Mouse (Mus musculus): ENCODE data around the gene Nprl3. TPM values are rescaled to one million over a fixed set of nuclear protein-coding genes. Genes with fewer than 3 reads are reported as not detected.

Nprl3 gene
- polyA plus RNA-seq, 1 experiment from 2014 or later, result 41.2 TPM

DNA sequence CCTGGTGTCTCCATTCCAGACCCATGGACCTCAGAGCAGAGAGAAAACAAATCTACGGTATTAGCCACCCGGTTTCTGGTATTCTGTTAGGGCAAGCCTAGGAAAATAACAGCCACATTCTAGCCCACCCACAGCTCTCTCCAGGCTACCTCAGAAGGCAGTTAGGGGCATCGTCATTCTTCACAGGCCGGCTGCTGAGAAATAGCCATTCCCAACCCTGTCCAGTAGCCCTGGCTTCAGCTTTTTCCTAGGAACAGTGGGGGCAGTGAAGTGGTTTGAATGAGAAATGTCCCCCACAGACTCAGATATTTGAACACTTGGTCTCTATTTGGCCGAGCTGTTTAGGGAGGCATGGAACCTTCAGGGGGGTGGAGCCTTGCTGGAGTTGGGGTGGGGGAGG, 78.1 kb downstream of the Nprl3 start:
- no peak overlapping the region for H3K4me2 ChIP-seq (replicated peaks)
- H3K4me1 ChIP-seq, result no peaks in the 10 kb centered on the region
- WGBS, result 71% methylated on average over 5 of the region's 5 CpGs
- H3K9ac ChIP-seq, result no peak overlapping the region
- no peaks in the 10 kb centered on the region for H3K27me3 ChIP-seq
- no peaks in the 10 kb centered on the region for H3K9me3 ChIP-seq (replicated peaks)
- no peaks in the 10 kb centered on the region for H3K36me3 ChIP-seq
- no peak for ATAC-seq (ENCODE audit: insufficient number of reproducible peaks, low FRiP score, low TSS enrichment, low read depth)
- no peak overlapping the region for H3K4me3 ChIP-seq (replicated peaks)
- no peak overlapping the region for H3K27ac ChIP-seq (replicated peaks)

- Histone ChIP-seq H3K9ac (no peak overlapping the region), H3K4me1 (no peaks in the 10 kb centered on the region), H3K27ac (replicated peaks) (no peak overlapping the region), H3K27me3 (no peaks in the 10 kb centered on the region), H3K4me3 (replicated peaks) (no peak overlapping the region), H3K9me3 (replicated peaks) (no peaks in the 10 kb centered on the region), H3K4me2 (replicated peaks) (no peak overlapping the region), H3K36me3 (no peaks in the 10 kb centered on the region)
- WGBS, result 83% methylated on average over 12 of the region's 12 CpGs
- no peak for ATAC-seq (ENCODE audit: insufficient number of reproducible peaks, low FRiP score, low TSS enrichment, low read depth)
These were observed 78.6 kb downstream of the Nprl3 start for GRCm38 (mm10) chr11:32188881-32189280.

DNA sequence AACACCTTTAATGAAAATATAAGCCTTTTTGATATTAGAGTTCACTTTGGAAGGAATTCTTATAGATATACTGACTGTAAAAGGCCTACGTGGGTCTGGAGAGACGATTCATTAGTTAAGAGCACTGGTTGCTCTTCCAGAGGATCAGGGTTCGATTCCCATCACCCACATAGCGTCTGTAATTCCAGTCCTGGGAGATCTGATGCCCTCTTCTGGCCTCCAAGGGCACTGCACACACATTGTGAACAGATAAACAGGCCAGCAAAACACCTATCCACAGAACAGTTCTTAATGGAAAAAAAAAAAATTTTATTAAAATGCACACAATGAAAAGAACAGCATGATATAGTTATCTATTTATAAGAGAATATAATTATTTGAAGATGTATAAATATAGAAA, 80.3 kb downstream of the Nprl3 start:
- H3K36me3 ChIP-seq, result no peaks in the 10 kb centered on the region
- H3K9me3 ChIP-seq (replicated peaks), result no peaks in the 10 kb centered on the region
- no peaks in the 10 kb centered on the region for H3K27me3 ChIP-seq
- no peaks in the 10 kb centered on the region for H3K4me1 ChIP-seq
- H3K27ac ChIP-seq (replicated peaks), result no peak overlapping the region
- no peak overlapping the region for H3K9ac ChIP-seq
- 85% methylated on average over 4 of the region's 4 CpGs for WGBS
- no peak overlapping the region for H3K4me3 ChIP-seq (replicated peaks)
- H3K4me2 ChIP-seq (replicated peaks), result no peak overlapping the region
- no peak for ATAC-seq (ENCODE audit: insufficient number of reproducible peaks, low FRiP score, low TSS enrichment, low read depth)

- no peak for ATAC-seq (ENCODE audit: insufficient number of reproducible peaks, low FRiP score, low TSS enrichment, low read depth)
These were observed 81.5 kb downstream of the Nprl3 start for GRCm38 (mm10) chr11:32186031-32186430.

DNA sequence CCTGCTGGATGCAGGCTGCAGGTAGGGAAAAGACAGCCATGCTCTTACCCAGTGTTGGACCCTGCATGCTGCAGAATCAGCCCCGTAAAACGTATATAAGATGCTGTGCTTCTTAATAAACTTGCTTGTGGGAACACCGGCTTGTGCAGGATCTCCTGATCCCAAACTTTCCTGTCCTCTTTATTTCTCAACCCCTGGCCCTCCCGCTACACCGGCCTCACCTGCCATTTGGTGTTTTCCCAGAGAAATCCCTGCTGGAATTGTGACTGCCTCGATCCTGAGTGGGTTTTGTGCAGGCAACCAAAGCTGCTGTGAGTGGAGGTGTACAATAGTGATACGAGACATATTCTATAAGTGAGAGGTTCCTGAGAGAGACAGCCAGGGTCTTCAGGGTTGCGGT, 83.0 kb downstream of the Nprl3 start:
- no peaks in the 10 kb centered on the region for H3K27me3 ChIP-seq

More at GRCm38 (mm10) chr11:32186031-32186430, 81.5 kb downstream of the Nprl3 start:
- Histone ChIP-seq H3K4me3 (replicated peaks) (no peak overlapping the region), H3K9me3 (replicated peaks) (no peaks in the 10 kb centered on the region), H3K27me3 (no peaks in the 10 kb centered on the region), H3K4me2 (replicated peaks) (no peak overlapping the region), H3K9ac (no peak overlapping the region), H3K36me3 (no peaks in the 10 kb centered on the region), H3K4me1 (no peaks in the 10 kb centered on the region), H3K27ac (replicated peaks) (no peak overlapping the region)
- 68% methylated on average over 3 of the region's 3 CpGs for WGBS

DNA sequence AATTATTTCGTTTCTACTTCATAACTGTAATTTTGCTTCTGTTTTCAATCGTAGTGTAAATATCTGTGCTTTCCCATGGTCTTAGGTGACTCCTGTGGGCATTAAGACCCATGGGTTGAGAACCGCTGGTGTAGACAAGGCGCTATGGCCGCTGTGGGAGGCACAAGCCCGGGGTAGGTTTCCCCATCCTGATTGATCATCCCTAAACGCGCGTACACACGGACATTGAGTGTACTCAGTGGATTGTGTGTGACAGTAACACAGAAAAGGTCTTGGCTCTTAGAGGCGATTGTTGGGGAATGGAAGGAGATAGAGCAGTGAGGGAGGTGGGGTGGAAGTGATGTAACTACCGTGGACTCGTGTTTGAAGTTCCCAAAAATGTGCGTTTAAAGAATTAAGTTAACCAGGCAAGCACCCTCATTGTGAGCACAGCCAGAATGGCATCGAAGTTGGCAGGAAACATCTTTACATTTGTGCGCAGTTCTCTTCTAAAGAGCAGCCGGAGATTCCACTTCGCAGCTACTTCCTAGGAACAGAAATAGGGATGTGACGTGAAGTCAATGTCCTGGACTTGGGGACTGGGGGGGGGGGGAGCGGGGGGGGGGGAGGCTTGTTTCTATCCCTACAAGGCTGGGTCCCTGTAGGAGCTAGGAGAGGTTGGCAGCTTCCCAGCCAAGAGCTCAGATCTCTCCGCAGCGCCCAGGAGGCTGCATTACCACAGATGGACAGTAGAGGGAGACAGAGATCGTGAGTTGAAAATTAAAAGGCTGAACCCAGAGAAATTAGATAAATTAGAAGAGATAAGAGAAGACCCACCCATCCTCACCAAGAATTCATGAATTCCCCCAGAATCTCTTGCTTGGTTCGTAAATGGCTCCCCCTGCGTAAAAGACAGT, 85.3 kb downstream of the Nprl3 start:
- Histone ChIP-seq H3K27me3 (no peaks in the 10 kb centered on the region), H3K4me2 (replicated peaks) (no peak overlapping the region), H3K9me3 (replicated peaks) (no peaks in the 10 kb centered on the region), H3K36me3 (no peaks in the 10 kb centered on the region), H3K4me1 (no peaks in the 10 kb centered on the region), H3K27ac (replicated peaks) (no peak overlapping the region), H3K4me3 (replicated peaks) (no peak overlapping the region), H3K9ac (no peak overlapping the region)
- no peak for ATAC-seq (ENCODE audit: insufficient number of reproducible peaks, low FRiP score, low TSS enrichment, low read depth)
- 47% methylated on average over 24 of the region's 25 CpGs for WGBS

More for the DNA sequence above, 83.0 kb downstream of the Nprl3 start:
- no peak for ATAC-seq (ENCODE audit: insufficient number of reproducible peaks, low FRiP score, low TSS enrichment, low read depth)
- no peaks in the 10 kb centered on the region for H3K36me3 ChIP-seq
- no peak overlapping the region for H3K4me3 ChIP-seq (replicated peaks)
- WGBS, result 88% methylated on average over 8 of the region's 8 CpGs
- no peaks in the 10 kb centered on the region for H3K4me1 ChIP-seq
- H3K9ac ChIP-seq, result no peak overlapping the region
- no peak overlapping the region for H3K4me2 ChIP-seq (replicated peaks)
- no peaks in the 10 kb centered on the region for H3K9me3 ChIP-seq (replicated peaks)
- H3K27ac ChIP-seq (replicated peaks), result no peak overlapping the region

DNA sequence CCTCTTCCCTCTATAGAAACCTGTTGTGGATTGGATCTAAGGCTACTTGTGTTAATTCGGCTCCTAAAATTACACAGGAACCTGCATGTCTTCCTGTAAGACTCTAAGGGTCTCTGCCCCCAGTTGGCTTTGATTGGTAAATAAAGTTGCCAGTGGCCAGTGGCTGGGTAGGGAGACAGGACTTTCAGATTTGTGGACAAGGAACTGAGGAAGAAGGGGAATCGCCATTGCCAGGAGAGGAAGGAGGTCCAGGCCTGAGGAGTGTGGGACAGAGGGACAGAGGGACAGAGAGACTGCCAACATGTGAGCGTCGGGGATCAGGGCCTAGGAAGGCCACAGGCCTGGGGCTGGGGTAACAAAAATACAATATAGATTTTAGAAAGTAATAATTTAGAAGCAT, 86.3 kb downstream of the Nprl3 start:
- no peak overlapping the region for H3K9ac ChIP-seq
- no peak overlapping the region for H3K4me3 ChIP-seq (replicated peaks)
- no peaks in the 10 kb centered on the region for H3K9me3 ChIP-seq (replicated peaks)
- 81% methylated on average over 4 of the region's 4 CpGs for WGBS
- no peaks in the 10 kb centered on the region for H3K4me1 ChIP-seq
- no peaks in the 10 kb centered on the region for H3K36me3 ChIP-seq
- no peak overlapping the region for H3K4me2 ChIP-seq (replicated peaks)
- ATAC-seq (ENCODE audit: insufficient number of reproducible peaks, low FRiP score, low TSS enrichment, low read depth), result no peak
- H3K27me3 ChIP-seq, result no peaks in the 10 kb centered on the region
- H3K27ac ChIP-seq (replicated peaks), result no peak overlapping the region

DNA sequence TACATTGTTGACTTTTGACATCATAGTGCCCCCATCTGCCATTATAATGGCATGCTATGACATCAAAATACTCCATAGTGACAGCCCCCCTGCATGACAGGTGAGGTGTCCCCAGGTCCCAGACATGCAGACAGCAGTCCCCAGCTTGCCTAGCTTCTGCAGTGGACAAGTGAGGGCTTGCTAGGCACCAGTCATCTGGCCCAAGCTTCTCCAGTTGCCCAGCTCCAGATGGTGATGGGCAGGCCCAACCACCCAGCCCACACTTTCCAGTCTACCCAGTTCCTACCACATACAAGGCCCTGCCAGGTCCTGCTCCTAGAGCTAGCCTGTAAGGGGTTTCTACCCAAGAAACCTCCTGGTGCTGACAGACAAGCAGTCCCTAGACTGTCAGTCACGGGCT, 89.0 kb downstream of the Nprl3 start:
- Histone ChIP-seq H3K27ac (replicated peaks) (no peak overlapping the region), H3K4me2 (replicated peaks) (no peak overlapping the region), H3K4me1 (no peaks in the 10 kb centered on the region), H3K4me3 (replicated peaks) (no peak overlapping the region), H3K36me3 (no peaks in the 10 kb centered on the region), H3K9ac (no peak overlapping the region), H3K27me3 (no peaks in the 10 kb centered on the region), H3K9me3 (replicated peaks) (no peaks in the 10 kb centered on the region)
- no peak for ATAC-seq (ENCODE audit: insufficient number of reproducible peaks, low FRiP score, low TSS enrichment, low read depth)
- 63% methylated on average over 1 of the region's 1 CpGs for WGBS

Other genes starting within 250 kb of the Nprl3 start
- gene Il9r, start 67.4 kb downstream of the Nprl3 start, polyA plus RNA-seq (2015; fragmentation: Nextera tagmentation; extraction: Ambion mirVana), result 0.08 and 0.13 TPM in 2 replicates
- 47.8 and 48.3 TPM in 2 replicates for gene Snrnp25, start 62.3 kb downstream of the Nprl3 start, polyA plus RNA-seq (2015; fragmentation: Nextera tagmentation; extraction: Ambion mirVana)
- 78.2 and 88.7 TPM in 2 replicates for gene Rhbdf1, start 45.4 kb downstream of the Nprl3 start, polyA plus RNA-seq (2015; fragmentation: Nextera tagmentation; extraction: Ambion mirVana)
- 36.1 and 38.9 TPM in 2 replicates for gene Mpg, start 41.2 kb downstream of the Nprl3 start, polyA plus RNA-seq (2015; fragmentation: Nextera tagmentation; extraction: Ambion mirVana)
- gene Hba-x, start 8.7 kb upstream of the Nprl3 start, polyA plus RNA-seq (2015; fragmentation: Nextera tagmentation; extraction: Ambion mirVana), result 59.0 and 98.8 TPM in 2 replicates
- 4,298 and 5,653 TPM in 2 replicates for gene Hba-a1, start 15.8 kb upstream of the Nprl3 start, polyA plus RNA-seq (2015; fragmentation: Nextera tagmentation; extraction: Ambion mirVana)
- 0.77 and 1.3 TPM in 2 replicates for gene Hbq1b, start 19.3 kb upstream of the Nprl3 start, polyA plus RNA-seq (2015; fragmentation: Nextera tagmentation; extraction: Ambion mirVana)
- 11,613 and 14,789 TPM in 2 replicates for gene Hba-a2, start 28.8 kb upstream of the Nprl3 start, polyA plus RNA-seq (2015; fragmentation: Nextera tagmentation; extraction: Ambion mirVana)
- gene Hbq1a, start 32.4 kb upstream of the Nprl3 start, polyA plus RNA-seq (2015; fragmentation: Nextera tagmentation; extraction: Ambion mirVana), result 0.67 and 0.84 TPM in 2 replicates
- 32.3 and 33.9 TPM in 2 replicates for gene Sh3pxd2b, start 80.1 kb upstream of the Nprl3 start, polyA plus RNA-seq (2015; fragmentation: Nextera tagmentation; extraction: Ambion mirVana)
- gene Ubtd2, start 187.7 kb upstream of the Nprl3 start, polyA plus RNA-seq (2015; fragmentation: Nextera tagmentation; extraction: Ambion mirVana), result 74.5 and 75.1 TPM in 2 replicates

Measured in embryonic facial prominence, embryonic 15.5 days (tissue).